Mouse (Mus musculus) kidney, adult 2 months (tissue): ENCODE data around the gene Smarcb1. TPM values are rescaled to one million over a fixed set of nuclear protein-coding genes. Genes with fewer than 3 reads are reported as not detected.
A peak's percentile ranks its signal among the peaks of the same experiment; 100 is the strongest.

ENCODE experiments used
- DNase-seq: peaks from one replicate; pipeline ENCODE4 v3.0.0; 2021
- H3K27ac ChIP-seq: fragments of 200-500 bp; 2 replicates; pipeline ENCODE4 v1.5.1; 2012; ENCODE audit warnings: low read depth, low read length, control low read depth, inconsistent platforms; ENCODE audit not compliant: insufficient read depth
- H3K27me3 ChIP-seq: fragments of 200-500 bp; replicated peaks from 2 replicates; pipeline ENCODE4 v1.6.1; 2012; ENCODE audit warnings: mild to moderate bottlenecking, moderate library complexity, low read length, inconsistent platforms; ENCODE audit not compliant: control insufficient read depth, insufficient read depth
- H3K36me3 ChIP-seq: fragments of 200-500 bp; 2 replicates; pipeline ENCODE4 v1.6.1; 2012; ENCODE audit warnings: mild to moderate bottlenecking, moderate library complexity, low read length, inconsistent platforms; ENCODE audit not compliant: control insufficient read depth, insufficient read depth
- H3K4me1 ChIP-seq: fragments of 200-500 bp; 2 replicates; pipeline ENCODE4 v1.6.1; 2011; ENCODE audit warnings: low read length; ENCODE audit not compliant: control insufficient read depth, insufficient read depth
- H3K4me3 ChIP-seq: fragments of 200-500 bp; 2 replicates; pipeline ENCODE4 v1.5.1; 2011; ENCODE audit warnings: mild to moderate bottlenecking, low read depth, low read length, control low read depth; ENCODE audit not compliant: insufficient read depth
- CTCF ChIP-seq: fragments of 200-500 bp; conservative IDR thresholded peaks from 2 replicates; pipeline ENCODE4 v1.5.1; 2011; ENCODE audit warnings: low read depth, mild to moderate bottlenecking, control low read depth, low read length, moderate library complexity, mixed read lengths; ENCODE audit not compliant: insufficient read depth, insufficient read length
- POLR2A ChIP-seq: fragments of 200-500 bp; IDR thresholded peaks from one replicate; pipeline ENCODE4 v1.6.1; 2011; ENCODE audit warnings: low read depth, low read length, control low read depth
- WGBS: fragments of 180-500 bp; shearing (Covaris S2); methylation state at CpG from one replicate; pipeline ENCODE4 v1.1.7; 2018; 5-methylcytosine and 5-hydroxymethylcytosine counted together
- polyA plus RNA-seq: library from polyadenylated mRNA; depleted of rRNA; stranded (reverse); fragments of >200 nt; gene quantifications from 2 replicates; pipeline ENCODE4 v1.2.3, GENCODE M21; 2012

Gene Smarcb1
- polyA plus RNA-seq, 1 experiment: 37.7 TPM

GRCm38 (mm10) chr10:75945896-75946295, 24.5 kb upstream of the Smarcb1 start:
- no peak for TF ChIP-seq POLR2A
- TF ChIP-seq CTCF: no peak
- H3K27me3 ChIP-seq: no peaks in the 10 kb centered on the region
- H3K27ac ChIP-seq: no peak overlapping the region
- 78% methylated on average over 7 of the region's 7 CpGs for WGBS
- H3K36me3 ChIP-seq: no peaks in the 10 kb centered on the region
- DNase-seq: no peak
- H3K4me1 ChIP-seq: no peaks in the 10 kb centered on the region
- no peak overlapping the region for H3K4me3 ChIP-seq

DNA sequence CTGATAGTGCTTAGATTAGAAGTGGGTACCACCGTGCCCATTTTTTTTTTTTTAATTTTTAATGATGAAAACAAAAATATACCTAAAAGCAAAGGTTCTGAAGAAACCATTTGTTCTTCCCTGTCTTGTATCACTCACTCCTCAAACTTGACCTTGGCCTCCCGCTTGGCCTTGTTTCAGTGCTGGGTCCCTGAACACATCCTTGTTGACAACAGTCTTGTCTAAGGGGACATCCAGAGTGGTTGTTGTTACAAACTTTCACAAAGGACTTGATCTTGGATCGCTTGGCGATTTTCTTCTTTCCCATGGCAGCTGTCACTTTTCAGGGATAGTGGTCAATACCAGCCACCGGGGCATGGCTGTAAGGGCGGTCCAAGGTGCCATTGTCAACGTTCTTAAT, 23.8 kb upstream of the Smarcb1 start:
- TF ChIP-seq POLR2A: no peak
- no peak for TF ChIP-seq CTCF
- Histone ChIP-seq H3K4me3 (no peak overlapping the region), H3K27me3 (no peaks in the 10 kb centered on the region), H3K36me3 (no peaks in the 10 kb centered on the region), H3K27ac (no peak overlapping the region), H3K4me1 (no peaks in the 10 kb centered on the region)
- no peak for DNase-seq
- WGBS: 93% methylated on average over 7 of the region's 7 CpGs

- 48% methylated on average over 11 of the region's 11 CpGs for WGBS
- peak; percentile 68 for DNase-seq
- H3K36me3 ChIP-seq: no peaks in the 10 kb centered on the region
- H3K27ac ChIP-seq: peak overlapping the region; percentile 75
- H3K4me1 ChIP-seq: no peaks in the 10 kb centered on the region
- TF ChIP-seq POLR2A: no peak
- no peak for TF ChIP-seq CTCF
- no peak overlapping the region for H3K4me3 ChIP-seq
- no peaks in the 10 kb centered on the region for H3K27me3 ChIP-seq
Observed at GRCm38 (mm10) chr10:75944066-75944772, 22.8 kb upstream of the Smarcb1 start.

GRCm38 (mm10) chr10:75942736-75943477, 21.5 kb upstream of the Smarcb1 start, which contains the start of gene Vpreb3:
Gene Vpreb3, plus strand, starts transcription at chr10:75943057.
- Histone ChIP-seq H3K27me3 (no peaks in the 10 kb centered on the region), H3K36me3 (no peaks in the 10 kb centered on the region), H3K4me3 (no peak within 1 kb of the TSS), H3K4me1 (no peaks in the 10 kb centered on the region), H3K27ac (peak within 1 kb of the TSS; percentile 75)
- TF ChIP-seq POLR2A: no peak
- TF ChIP-seq CTCF: no peak
- 83% methylated on average over 15 of the region's 15 CpGs for WGBS
- no peak for DNase-seq

DNA sequence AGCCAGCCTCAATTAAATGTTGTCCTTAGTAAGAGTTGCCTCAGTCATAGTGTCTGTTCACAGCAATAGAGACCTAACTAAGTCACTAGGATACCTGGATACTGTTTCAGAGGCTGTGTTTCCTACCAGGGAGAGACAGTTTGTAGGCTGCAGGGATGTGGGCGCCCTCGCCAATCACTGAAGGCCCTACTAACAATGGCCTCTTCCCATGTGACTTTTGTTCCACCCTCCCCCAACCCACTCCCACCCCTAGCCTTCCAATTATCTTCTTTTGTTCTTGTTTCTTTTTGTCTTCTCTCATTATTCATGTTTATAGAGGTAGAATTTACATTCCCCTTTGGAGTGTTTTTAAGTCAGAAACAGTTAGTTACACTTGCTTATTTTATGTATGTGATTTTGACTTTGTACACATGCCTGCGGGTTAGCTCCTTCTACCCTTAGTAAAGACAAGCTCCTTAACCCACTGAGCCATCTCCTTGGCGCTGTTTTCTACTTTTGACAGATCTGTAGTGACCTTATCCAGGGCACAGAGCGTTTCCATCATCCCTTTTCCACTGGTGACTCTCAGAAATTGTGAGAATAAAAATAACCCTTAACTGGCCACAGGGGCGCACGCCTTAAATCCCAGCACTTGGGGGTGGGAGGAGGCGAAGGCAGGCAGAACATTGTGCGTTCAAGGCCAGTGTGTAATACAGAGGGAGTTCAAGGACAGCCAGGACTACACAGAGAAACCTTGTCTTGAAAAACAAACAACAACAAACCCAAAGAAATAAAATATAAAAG, 19.8 kb upstream of the Smarcb1 start:
- Histone ChIP-seq H3K36me3 (no peaks in the 10 kb centered on the region), H3K4me3 (no peak overlapping the region), H3K27ac (no peak overlapping the region), H3K27me3 (no peaks in the 10 kb centered on the region), H3K4me1 (no peaks in the 10 kb centered on the region; the same call in 1 of the 2 replicates)
- 82% methylated on average over 9 of the region's 9 CpGs for WGBS
- no peak for DNase-seq
- TF ChIP-seq CTCF: no peak
- no peak for TF ChIP-seq POLR2A

- Histone ChIP-seq H3K27ac (0 out of 2 replicates have a peak within 1 kb of the TSS, but pooled peaks have one; percentile 26), H3K4me1 (no peaks in the 10 kb centered on the region; the same call in 1 of the 2 replicates), H3K4me3 (no peak within 1 kb of the TSS), H3K27me3 (no peaks in the 10 kb centered on the region), H3K36me3 (no peaks in the 10 kb centered on the region)
- peak; percentile 52 for DNase-seq
- TF ChIP-seq POLR2A (no peak), CTCF (no peak)
- WGBS: 67% methylated on average over 5 of the region's 5 CpGs
Observed at GRCm38 (mm10) chr10:75940520-75940919, 19.1 kb upstream of the Smarcb1 start, which contains the start of gene Gm867. Gene Gm867, minus strand, starts transcription at chr10:75940672.
